Mouse (Mus musculus): Measurements from ENCODE around the gene Olfr924. TPM values are rescaled to one million over a fixed set of nuclear protein-coding genes. Genes with fewer than 3 reads are reported as not detected.

Gene Olfr924
- polyA plus RNA-seq (2012; rRNA removed), result not detected in 2 replicates

DNA sequence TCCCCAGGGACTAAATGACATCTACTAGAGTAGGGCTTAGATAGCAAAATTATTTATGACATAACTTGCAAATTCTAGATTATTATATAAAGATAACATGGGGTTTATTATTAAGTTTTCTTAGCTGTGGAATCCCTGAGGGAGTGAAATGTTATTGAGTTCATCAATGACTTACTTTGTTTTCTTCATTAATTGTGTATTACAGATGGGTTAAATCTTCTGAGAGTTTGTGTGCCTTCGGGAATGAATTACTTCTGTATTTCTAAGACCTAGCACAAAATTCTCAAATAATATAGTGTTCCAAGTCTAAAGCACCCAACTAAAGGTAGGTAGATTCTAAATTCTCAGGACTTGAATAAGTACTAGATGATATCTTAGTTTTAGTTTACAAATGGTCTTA is at the start of gene Olfr924:
TSS of gene Olfr924 (plus strand) at position 301 of the 400 bp plus-strand sequence.

GRCm38 (mm10) chr9:38814314-38814713 is 29.9 kb upstream of the Olfr924 start, which contains the start of gene Olfr922:
Olfr922 (plus strand) TSS chr9:38814614.

GRCm38 (mm10) chr9:38826245-38826644 is 18.0 kb upstream of the Olfr924 start, which contains the start of gene Olfr923:
Olfr923 (plus strand) TSS chr9:38826545.

GRCm38 (mm10) chr9:38854760-38855159 is 10.5 kb downstream of the Olfr924 start, which contains the start of gene Olfr26:
Olfr26 (plus strand) TSS chr9:38855060.

DNA sequence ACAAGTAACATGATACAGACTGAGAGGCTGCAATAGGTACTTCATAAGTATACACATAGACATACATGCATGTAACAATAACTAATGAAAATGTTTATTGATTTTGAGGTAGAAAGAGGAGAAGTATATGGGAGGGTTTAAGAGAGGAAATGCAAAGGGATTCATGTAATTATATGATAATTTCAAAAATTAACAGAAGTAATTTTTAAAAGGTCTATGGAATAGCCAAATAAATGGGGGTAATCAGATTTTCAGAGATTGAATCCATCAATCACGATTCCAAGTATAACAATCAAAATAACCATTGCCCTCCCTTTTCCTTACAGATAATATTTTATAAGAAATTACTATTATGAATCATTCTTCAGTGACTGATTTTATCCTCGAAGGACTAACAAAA is 32.6 kb downstream of the Olfr924 start, which contains the start of gene Olfr926:
TSS of gene Olfr926 (plus strand) at position 301 of the 400 bp plus-strand sequence.

Other genes starting within 250 kb of the Olfr924 start
- not detected in 2 replicates for gene Olfr914, start 239.3 kb upstream of the Olfr924 start, polyA plus RNA-seq (2012; rRNA removed)
- gene Olfr916, start 184.6 kb upstream of the Olfr924 start, polyA plus RNA-seq (2012; rRNA removed), result not detected in 2 replicates
- gene Olfr917, start 178.6 kb upstream of the Olfr924 start, polyA plus RNA-seq (2012; rRNA removed), result not detected in 2 replicates
- gene Olfr918, start 169.8 kb upstream of the Olfr924 start, polyA plus RNA-seq (2012; rRNA removed), result not detected in 2 replicates
- gene Olfr919, start 140.8 kb upstream of the Olfr924 start, polyA plus RNA-seq (2012; rRNA removed), result not detected in 2 replicates
- 10.5 and 11.0 TPM in 2 replicates for gene Vwa5a, start 126.2 kb upstream of the Olfr924 start, polyA plus RNA-seq (2012; rRNA removed)
- gene Olfr920, start 92.2 kb upstream of the Olfr924 start, polyA plus RNA-seq (2012; rRNA removed), result 0.05 and 0.07 TPM in 2 replicates
- gene Olfr921, start 71.4 kb upstream of the Olfr924 start, polyA plus RNA-seq (2012; rRNA removed), result not detected in 2 replicates
- gene Olfr922, start 29.8 kb upstream of the Olfr924 start, polyA plus RNA-seq (2012; rRNA removed), result not detected in 2 replicates
- not detected in 2 replicates for gene Olfr923, start 17.9 kb upstream of the Olfr924 start, polyA plus RNA-seq (2012; rRNA removed)
- not detected in 2 replicates for gene Olfr26, start 10.6 kb downstream of the Olfr924 start, polyA plus RNA-seq (2012; rRNA removed)
- gene Olfr926, start 32.7 kb downstream of the Olfr924 start, polyA plus RNA-seq (2012; rRNA removed), result not detected in 2 replicates
- not detected in 2 replicates for gene Olfr930, start 85.4 kb downstream of the Olfr924 start, polyA plus RNA-seq (2012; rRNA removed)
- not detected in 2 replicates for gene Olfr933, start 127.9 kb downstream of the Olfr924 start, polyA plus RNA-seq (2012; rRNA removed)
- not detected in 2 replicates for gene Olfr934, start 143.9 kb downstream of the Olfr924 start, polyA plus RNA-seq (2012; rRNA removed)
- not detected in 2 replicates for gene Olfr935, start 155.2 kb downstream of the Olfr924 start, polyA plus RNA-seq (2012; rRNA removed)
- not detected in 2 replicates for gene Olfr146, start 178.9 kb downstream of the Olfr924 start, polyA plus RNA-seq (2012; rRNA removed)
- not detected in 2 replicates for gene Olfr937, start 220.5 kb downstream of the Olfr924 start, polyA plus RNA-seq (2012; rRNA removed)
- not detected in 2 replicates for gene Olfr938, start 234.4 kb downstream of the Olfr924 start, polyA plus RNA-seq (2012; rRNA removed)